Mouse (Mus musculus) liver, embryonic 14.5 days (tissue): ENCODE measurements at regions not wholly inside any gene's neighbourhood (a gene's known extent, or its start where the extent isn't known, plus 50 kb on each side); places are given as distances from the start of the nearest gene placed in this dataset.

ENCODE experiments used
- CTCF ChIP-seq: IDR thresholded peaks from 2 replicates; pipeline ENCODE4 v1.5.1; 2016; ENCODE audit warnings: antibody characterized with exemption, low read depth, control low read depth
- EP300 ChIP-seq: IDR thresholded peaks from 2 replicates; pipeline ENCODE4 v1.6.1; 2016; ENCODE audit warnings: antibody characterized with exemption, low read depth

GRCm38 (mm10) chr16:22714315-22714714 is 57.3 kb upstream of the Dgkg start:
- no peak for TF ChIP-seq CTCF
- TF ChIP-seq EP300 = no peak
